Mouse (Mus musculus) E14TG2a.4 (cell line): ENCODE measurements around the gene Tdrd1.

Experiments used
- CTCF ChIP-seq: conservative IDR thresholded peaks from 2 replicates; pipeline ENCODE4 v1.5.1; 2014; ENCODE audit warnings: low read length
- NANOG ChIP-seq: IDR thresholded peaks from 2 replicates; pipeline ENCODE4 v1.6.1; 2014; ENCODE audit warnings: borderline replicate concordance, low read length, mixed read lengths

DNA sequence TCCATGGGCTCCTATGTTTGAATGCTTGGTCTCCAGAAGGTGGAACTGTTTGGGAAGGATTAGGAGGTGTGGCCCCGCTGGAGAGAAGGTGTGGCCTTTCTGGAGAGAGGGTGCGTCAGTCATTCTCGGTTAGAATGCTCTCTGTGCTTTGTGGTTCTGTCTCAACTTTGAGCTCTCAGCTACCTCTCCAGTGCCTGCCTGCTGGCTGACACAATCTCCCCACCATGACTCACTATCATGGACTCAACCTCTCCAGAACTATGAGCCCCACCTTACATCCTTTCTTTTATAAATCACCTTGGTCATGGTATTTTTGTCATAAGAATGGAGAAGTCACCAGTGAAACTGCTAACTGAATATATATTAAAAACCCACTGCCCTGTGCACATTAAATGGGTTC, 88.6 kb downstream of the Tdrd1 start:
- no peak for TF ChIP-seq CTCF
- TF ChIP-seq NANOG = no peak
